Mouse (Mus musculus) gonadal fat pad, adult 2 months (tissue): Measurements from ENCODE around the gene Adk. TPM values are rescaled to one million over a fixed set of nuclear protein-coding genes. Genes with fewer than 3 reads are reported as not detected.
"Not testable (repeated sequence)": the region's sequence is repeated elsewhere in the genome, so short reads cannot be mapped to it uniquely, and the experiment has no call there.

Experiments
- DNase-seq: peaks from one replicate; pipeline ENCODE4 v3.0.0-alpha.2; 2012; ENCODE audit warnings: low read depth
- polyA plus RNA-seq: library from polyadenylated mRNA; depleted of rRNA; stranded (reverse); fragments of >200 nt; gene quantifications from 2 replicates; pipeline ENCODE4 v1.2.3, GENCODE M21; 2012

Adk gene
- polyA plus RNA-seq, 1 experiment: 85.3 TPM

- no peak for DNase-seq
Measured at GRCm38 (mm10) chr14:21064321-21064720, 11.9 kb downstream of the Adk start.

GRCm38 (mm10) chr14:21065490-21066162 is 13.3 kb downstream of the Adk start:
- no peak for DNase-seq

GRCm38 (mm10) chr14:21069594-21069993 is 17.2 kb downstream of the Adk start:
- DNase-seq: no peak

- no peak for DNase-seq
Measured at GRCm38 (mm10) chr14:21073981-21074380, 21.6 kb downstream of the Adk start.

- no peak for DNase-seq
Measured at GRCm38 (mm10) chr14:21074398-21075320, 22.3 kb downstream of the Adk start.

GRCm38 (mm10) chr14:21075751-21076500 is 23.6 kb downstream of the Adk start:
- no peak for DNase-seq

GRCm38 (mm10) chr14:21076501-21077194 is 24.3 kb downstream of the Adk start:
- DNase-seq: no peak

- DNase-seq: no peak
Measured at GRCm38 (mm10) chr14:21077939-21078338, 25.6 kb downstream of the Adk start.

- DNase-seq: no peak
Measured at GRCm38 (mm10) chr14:21078511-21078910, 26.1 kb downstream of the Adk start.

- DNase-seq: no peak
Measured at GRCm38 (mm10) chr14:21082823-21083222, 30.4 kb downstream of the Adk start.

GRCm38 (mm10) chr14:21085666-21086065 is 33.3 kb downstream of the Adk start:
- no peak for DNase-seq

- DNase-seq: no peak
Measured at GRCm38 (mm10) chr14:21086106-21086505, 33.7 kb downstream of the Adk start.

GRCm38 (mm10) chr14:21086827-21087351 is 34.5 kb downstream of the Adk start:
- DNase-seq: no peak

- DNase-seq: no peak
Measured at GRCm38 (mm10) chr14:21087390-21088060, 35.2 kb downstream of the Adk start.

- no peak for DNase-seq
Measured at GRCm38 (mm10) chr14:21088731-21089130, 36.4 kb downstream of the Adk start.

GRCm38 (mm10) chr14:21090400-21090799 is 38.0 kb downstream of the Adk start:
- no peak for DNase-seq

- no peak for DNase-seq
Measured at GRCm38 (mm10) chr14:21090930-21091486, 38.6 kb downstream of the Adk start.

GRCm38 (mm10) chr14:21094161-21094560 is 41.8 kb downstream of the Adk start:
- DNase-seq: not testable (repeated sequence)

GRCm38 (mm10) chr14:21096279-21096678 is 43.9 kb downstream of the Adk start:
- DNase-seq: no peak

- no peak for DNase-seq
Measured at GRCm38 (mm10) chr14:21096689-21097088, 44.3 kb downstream of the Adk start.
